Mouse (Mus musculus) urinary bladder, adult 2 months (tissue): ENCODE measurements around the gene Olfr921. TPM values are rescaled to one million over a fixed set of nuclear protein-coding genes. Genes with fewer than 3 reads are reported as not detected.

Source experiments
- DNase-seq: peaks from one replicate; pipeline ENCODE4 v3.0.0; 2022; ENCODE audit warnings: low spot score
- polyA plus RNA-seq: library from polyadenylated mRNA; depleted of rRNA; stranded (reverse); fragments of >200 nt; gene quantifications from 2 replicates; pipeline ENCODE4 v1.2.3, GENCODE M21; 2012; rRNA removed

The Olfr921 gene
- 0.08 and 0.12 TPM in 2 replicates for polyA plus RNA-seq

DNA sequence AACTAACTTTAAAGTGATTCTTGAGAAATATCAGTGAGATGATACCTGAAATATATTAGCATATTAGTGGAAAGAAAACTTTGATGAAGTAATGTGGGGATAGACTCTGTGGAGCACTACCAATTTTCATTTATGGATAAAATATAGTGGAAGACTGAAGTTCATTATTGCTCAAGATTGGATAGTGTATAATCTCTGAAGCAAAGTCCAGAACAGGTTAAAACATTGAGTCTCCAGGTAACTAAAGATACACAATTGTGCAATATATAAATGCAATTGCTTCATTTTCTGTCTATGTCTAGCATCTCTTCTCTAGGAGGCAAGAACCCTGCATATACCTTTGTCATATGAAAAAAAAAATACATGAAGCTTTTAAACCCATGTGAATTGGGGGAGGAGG is at the start of gene Olfr921:
Olfr921 (plus strand) TSS at position 301 of the 400 bp plus-strand sequence.
- DNase-seq, result no peak

DNA sequence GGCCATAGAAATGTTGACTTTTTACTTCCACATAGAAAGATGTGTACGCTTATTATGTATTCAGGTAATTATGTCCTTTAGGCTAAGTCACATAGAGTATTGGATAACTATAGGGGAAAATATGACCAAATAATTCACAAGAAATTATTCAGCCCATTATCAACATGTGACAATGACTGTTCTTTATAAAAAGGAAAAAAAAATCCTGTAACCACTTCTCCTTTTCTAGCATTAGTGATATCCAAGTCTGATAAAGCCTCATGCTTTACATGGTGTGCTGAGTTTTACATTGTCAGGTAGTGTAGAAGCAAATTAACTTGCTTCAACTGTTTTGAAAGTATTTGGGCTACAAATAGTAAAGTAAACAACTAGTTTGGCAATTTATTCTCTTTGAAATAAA is 48.8 kb upstream of the Olfr921 start:
- no peak for DNase-seq

DNA sequence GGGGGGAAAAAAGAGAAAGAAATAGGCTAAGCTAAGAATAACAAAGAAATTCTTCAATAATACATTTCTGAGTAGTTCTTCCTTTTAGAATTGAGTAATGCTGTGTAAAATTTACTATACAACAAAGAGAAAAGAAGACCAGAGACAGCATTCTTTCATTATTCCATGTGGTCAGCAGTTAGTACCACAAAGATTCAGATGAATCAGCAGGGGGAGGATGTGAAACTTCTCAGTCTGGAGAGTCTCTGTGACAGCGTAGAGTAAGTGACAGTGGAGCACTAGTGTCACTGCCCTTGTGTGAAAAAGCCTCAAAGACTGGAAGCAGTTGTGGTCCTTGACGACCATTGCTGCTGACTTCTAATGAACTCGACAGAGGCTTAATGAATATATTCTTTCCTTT is 44.6 kb upstream of the Olfr921 start:
- DNase-seq, result no peak

DNA sequence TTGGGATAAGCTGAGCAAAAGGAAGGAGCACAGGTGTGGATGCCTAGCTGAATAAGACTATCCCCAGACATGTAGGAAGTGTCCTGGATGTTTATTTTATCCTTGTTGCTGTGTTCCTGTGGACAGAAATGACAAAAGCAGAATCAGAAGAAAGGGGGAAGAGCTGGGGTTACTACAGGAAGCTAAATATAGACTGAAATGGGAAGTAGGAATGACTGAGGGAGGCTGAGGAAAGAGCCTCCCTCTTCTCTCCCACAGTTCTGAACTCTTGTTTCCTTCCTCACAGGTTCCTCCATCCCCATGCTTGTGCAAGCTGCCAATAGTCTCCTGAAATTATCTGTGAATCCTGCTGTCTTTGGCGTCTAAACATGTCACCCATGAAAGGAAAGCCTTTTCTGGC is 31.5 kb upstream of the Olfr921 start:
- no peak for DNase-seq

DNA sequence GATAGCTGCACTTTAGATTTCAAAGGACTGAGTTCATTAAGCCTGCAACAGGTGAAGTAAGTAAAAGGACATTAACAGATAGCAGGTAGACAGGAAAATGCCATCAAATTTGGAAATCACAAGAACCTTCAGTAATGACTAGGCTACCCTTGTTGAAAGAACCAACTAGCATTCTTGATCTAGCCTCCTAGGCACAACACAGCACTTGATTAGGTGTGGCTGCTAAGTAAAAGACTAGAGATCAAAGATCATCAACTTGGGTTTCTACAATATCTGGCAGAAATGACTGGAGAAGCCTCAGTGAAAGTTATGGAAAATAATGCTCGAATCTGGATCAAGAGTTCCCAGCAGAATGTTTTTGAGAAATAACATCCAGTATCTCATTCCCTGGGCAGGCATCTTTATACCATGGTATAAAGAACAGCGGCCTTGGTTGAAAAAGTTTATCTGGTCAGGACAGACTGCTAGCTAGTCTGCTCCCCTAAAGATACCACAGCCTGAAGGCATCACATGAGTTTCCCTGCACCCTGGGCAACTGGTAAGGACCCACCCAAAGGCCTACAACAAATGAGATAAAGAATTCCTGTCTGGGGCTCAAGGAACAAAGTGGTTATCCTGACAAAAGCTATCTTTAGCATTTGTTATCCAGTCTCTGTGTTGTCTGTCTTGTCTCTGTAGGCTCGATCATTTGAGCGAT is 28.1 kb upstream of the Olfr921 start:
- DNase-seq, result no peak

DNA sequence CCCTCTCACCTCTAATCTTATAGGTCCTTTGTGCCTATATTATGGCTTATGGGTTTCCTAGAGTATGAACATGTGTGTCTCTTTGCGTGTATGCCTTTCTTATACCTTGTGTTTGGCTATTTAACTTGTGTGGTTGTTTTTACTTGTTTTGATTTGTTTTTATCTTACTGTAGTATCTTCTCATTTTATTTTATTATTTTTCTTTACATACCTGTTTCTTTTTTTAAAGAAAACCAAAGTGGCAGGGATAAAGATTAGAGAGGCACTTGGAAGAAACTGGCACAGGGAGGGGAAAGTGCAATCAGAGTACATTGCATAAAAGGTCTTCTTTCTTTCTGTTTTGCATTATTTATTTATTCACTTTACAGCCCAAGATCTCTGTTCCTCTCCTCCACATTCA is 20.9 kb upstream of the Olfr921 start, which contains the start of gene Olfr920:
Olfr920 (plus strand) TSS at position 301 of the 400 bp plus-strand sequence.
- no peak for DNase-seq

DNA sequence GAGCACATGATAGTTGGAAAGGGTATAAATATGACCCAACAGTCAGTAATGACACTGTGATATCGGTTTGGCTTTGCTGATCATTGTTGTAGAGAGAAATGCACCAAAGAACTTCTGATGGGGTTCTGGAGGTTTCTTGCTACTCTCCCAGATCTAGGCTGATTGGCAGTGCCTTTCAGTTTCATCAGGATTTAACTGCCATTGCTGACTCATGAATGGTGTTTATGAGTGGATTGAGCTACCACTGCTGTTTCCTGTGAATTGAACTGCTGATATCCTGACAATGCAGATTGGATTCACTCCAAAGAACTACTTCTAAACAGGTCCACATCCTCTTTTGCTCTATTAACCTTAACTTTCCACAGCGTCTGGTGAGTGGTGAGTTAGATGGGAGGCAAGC is 19.8 kb downstream of the Olfr921 start:
- DNase-seq, result no peak

DNA sequence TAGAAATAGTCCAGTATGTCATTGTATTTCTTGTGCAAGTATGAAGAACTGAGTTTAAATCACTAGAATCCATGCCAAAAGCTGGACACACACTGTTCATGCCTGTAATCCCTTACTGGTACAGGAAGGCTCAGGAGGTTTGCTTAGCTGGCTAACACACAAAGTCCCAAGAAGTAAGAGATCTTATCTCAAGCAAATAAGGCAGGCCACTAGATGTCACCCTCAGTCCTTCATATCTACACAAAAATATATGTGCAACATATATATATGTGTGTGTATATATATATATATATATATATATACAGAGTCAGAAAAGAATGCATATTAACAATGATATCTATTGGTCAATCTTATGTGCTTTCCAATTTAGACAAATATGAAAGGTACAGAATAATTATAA is 32.8 kb downstream of the Olfr921 start:
- no peak for DNase-seq

DNA sequence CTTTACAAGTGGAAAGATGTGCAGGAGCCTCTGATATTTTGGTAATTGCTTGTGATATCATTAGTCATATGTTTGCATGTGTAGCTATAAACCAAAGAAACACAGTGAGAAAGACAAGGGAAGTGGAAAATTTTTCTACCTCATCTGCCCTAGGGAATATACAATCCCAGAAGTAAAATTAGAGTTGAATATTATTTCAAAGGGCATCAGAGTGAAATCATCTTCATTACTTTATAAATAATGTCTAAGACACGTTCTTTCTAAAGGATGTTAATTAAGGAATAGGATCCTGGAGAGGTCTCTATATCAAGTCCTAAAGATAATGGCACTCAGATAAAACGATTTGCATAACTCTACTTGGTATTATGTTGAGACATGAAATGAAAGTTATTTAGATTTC is 41.4 kb downstream of the Olfr921 start, which contains the start of gene Olfr922:
Olfr922 (plus strand) TSS at position 301 of the 400 bp plus-strand sequence.
- no peak for DNase-seq

DNA sequence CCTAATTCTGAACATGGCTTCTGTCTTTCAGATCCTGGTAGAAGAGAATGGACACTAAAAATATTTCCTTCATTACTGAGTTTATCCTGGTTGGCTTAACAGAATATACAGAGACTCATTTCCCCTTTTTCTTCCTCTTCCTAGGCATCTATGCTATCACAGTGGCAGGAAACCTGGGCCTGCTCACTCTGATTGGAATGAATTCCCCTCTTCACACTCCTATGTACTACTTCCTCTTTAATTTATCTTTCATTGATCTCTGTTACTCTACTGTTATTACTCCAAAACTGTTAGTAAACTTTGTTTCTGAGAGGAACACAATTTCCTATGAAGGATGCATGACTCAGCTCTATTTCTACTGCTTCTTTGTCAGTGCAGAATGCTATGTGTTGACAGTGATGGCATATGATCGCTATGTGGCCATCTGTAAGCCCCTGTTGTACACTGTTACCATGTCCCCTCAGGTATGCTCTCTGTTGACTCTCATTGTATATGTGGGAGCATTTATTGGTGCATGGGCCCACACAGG is 42.7 kb downstream of the Olfr921 start:
- no peak for DNase-seq

DNA sequence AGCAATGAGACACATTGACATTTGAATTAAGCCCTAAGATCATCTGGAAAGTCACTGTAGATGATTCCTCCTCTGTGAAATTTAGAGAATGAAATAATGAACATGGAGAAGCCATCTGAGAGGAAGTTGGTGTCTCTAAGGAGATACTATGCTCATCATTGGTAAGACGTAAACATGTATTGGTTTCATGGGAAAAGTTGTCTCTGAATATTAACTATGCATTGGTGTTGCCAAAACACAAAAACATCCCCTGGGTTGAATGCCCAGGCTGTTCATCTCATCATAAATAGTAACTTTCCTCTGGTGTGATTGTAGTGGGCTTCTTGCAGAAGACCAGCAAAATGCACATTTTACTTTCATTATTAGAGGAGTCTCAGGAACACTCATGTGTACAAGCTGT is 53.4 kb downstream of the Olfr921 start, which contains the start of gene Olfr923:
Olfr923 (plus strand) TSS at position 301 of the 400 bp plus-strand sequence.
- DNase-seq, result no peak

Other genes starting within 250 kb of the Olfr921 start
- gene Olfr910, start 235.2 kb upstream of the Olfr921 start, polyA plus RNA-seq, result not detected in 2 replicates
- not detected in 2 replicates for gene Olfr912, start 192.9 kb upstream of the Olfr921 start, polyA plus RNA-seq
- not detected in 2 replicates for gene Olfr913, start 180.3 kb upstream of the Olfr921 start, polyA plus RNA-seq
- not detected in 2 replicates for gene Olfr914, start 168.0 kb upstream of the Olfr921 start, polyA plus RNA-seq
- not detected in 2 replicates for gene Olfr916, start 113.2 kb upstream of the Olfr921 start, polyA plus RNA-seq
- not detected in 2 replicates for gene Olfr917, start 107.2 kb upstream of the Olfr921 start, polyA plus RNA-seq
- not detected in 2 replicates for gene Olfr918, start 98.5 kb upstream of the Olfr921 start, polyA plus RNA-seq
- not detected in 2 replicates for gene Olfr919, start 69.4 kb upstream of the Olfr921 start, polyA plus RNA-seq
- gene Vwa5a, start 54.8 kb upstream of the Olfr921 start, polyA plus RNA-seq, result 53.4 and 57.0 TPM in 2 replicates
- gene Olfr920, start 20.8 kb upstream of the Olfr921 start, polyA plus RNA-seq, result 0.87 and 0.90 TPM in 2 replicates
- 0.06 TPM in 1 of 2 replicates, not detected in the other for gene Olfr922, start 41.5 kb downstream of the Olfr921 start, polyA plus RNA-seq
- not detected in 2 replicates for gene Olfr923, start 53.5 kb downstream of the Olfr921 start, polyA plus RNA-seq
- not detected in 2 replicates for gene Olfr924, start 71.4 kb downstream of the Olfr921 start, polyA plus RNA-seq
- gene Olfr26, start 82.0 kb downstream of the Olfr921 start, polyA plus RNA-seq, result not detected in 2 replicates
- not detected in 2 replicates for gene Olfr926, start 104.1 kb downstream of the Olfr921 start, polyA plus RNA-seq
- not detected in 2 replicates for gene Olfr930, start 156.7 kb downstream of the Olfr921 start, polyA plus RNA-seq
- gene Olfr933, start 199.2 kb downstream of the Olfr921 start, polyA plus RNA-seq, result not detected in 2 replicates
- gene Olfr934, start 215.2 kb downstream of the Olfr921 start, polyA plus RNA-seq, result not detected in 2 replicates
- not detected in 2 replicates for gene Olfr935, start 226.6 kb downstream of the Olfr921 start, polyA plus RNA-seq